Mouse (Mus musculus): Measurements from ENCODE around the gene Btf3.
A peak's percentile ranks its signal among the peaks of the same experiment; 100 is the strongest.

Gene Btf3

GRCm38 (mm10) chr13:98316480-98317245 is at the start of gene Btf3:
Btf3 (minus strand) TSS chr13:98317006.
- peak; percentile 87 for DNase-seq (ENCODE audit: extremely low spot score, low read depth, low spot score)

- no peak for DNase-seq (ENCODE audit: extremely low spot score, low read depth, low spot score)
Observed at GRCm38 (mm10) chr13:98365766-98366421, 49.1 kb upstream of the Btf3 start.

- DNase-seq (ENCODE audit: extremely low spot score, low read depth, low spot score): no peak
Observed at GRCm38 (mm10) chr13:98365081-98365480, 48.3 kb upstream of the Btf3 start.

DNA sequence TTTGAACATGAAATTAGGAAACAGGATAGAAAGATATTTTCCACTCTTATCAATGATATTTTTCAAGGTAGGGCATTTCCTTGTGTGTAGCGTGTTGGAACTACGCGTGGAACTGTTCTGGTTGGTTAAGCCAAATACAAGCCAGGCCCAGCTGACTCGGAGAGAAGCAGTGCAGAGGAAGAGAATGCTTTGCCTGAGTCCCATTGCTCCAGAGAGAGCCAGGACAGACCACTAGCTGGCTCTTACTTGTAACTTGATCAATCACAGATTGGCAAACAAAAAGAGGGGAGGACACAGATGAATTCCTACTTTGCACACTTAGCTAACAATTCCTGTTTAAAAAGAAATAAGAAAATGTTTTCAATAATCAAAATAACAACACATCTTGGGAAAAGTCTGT is 46.2 kb upstream of the Btf3 start:
- no peak for DNase-seq (ENCODE audit: extremely low spot score, low read depth, low spot score)

DNA sequence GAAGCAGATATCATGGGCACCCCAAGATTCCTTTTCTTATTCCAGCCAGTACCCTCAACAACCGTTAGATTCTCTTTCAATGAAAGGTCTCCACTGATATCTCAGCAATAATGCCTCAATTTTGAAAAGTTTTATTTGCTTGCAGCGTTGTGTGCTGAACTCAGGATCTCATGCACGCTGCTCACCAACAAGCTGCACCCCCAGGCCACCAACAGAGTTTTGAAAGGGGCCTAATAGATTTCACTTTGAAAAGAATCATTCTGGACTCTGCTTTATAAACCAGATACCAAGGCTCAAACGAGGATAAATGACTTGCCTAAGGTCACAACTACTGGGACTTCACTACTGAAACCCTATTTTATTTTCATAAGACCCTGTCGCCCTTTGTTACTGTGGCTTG is 44.4 kb upstream of the Btf3 start:
- no peak for DNase-seq (ENCODE audit: extremely low spot score, low read depth, low spot score)

DNA sequence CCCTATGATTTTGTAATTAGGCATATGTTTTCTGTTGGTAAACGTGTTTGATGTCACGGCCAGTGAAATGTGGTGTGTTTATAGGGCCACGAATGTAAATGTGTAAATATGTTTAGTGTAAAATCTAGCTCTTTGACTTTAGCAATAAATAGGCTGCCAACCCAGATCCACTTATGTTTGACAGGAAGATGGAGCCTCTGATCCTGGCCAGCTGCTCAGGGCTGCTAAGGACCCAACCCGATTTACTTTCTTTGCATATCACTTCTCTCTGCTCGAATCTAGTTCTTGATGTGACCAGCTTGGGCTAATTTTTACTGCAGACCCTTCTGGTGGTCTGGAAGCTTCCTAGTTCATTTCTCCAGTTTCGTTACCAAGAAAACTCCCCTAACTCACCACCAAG is 43.6 kb upstream of the Btf3 start:
- no peak for DNase-seq (ENCODE audit: extremely low spot score, low read depth, low spot score)

GRCm38 (mm10) chr13:98359337-98359736 is 42.5 kb upstream of the Btf3 start:
- DNase-seq (ENCODE audit: extremely low spot score, low read depth, low spot score): no peak

- no peak for DNase-seq (ENCODE audit: extremely low spot score, low read depth, low spot score)
Observed at GRCm38 (mm10) chr13:98358424-98359181, 41.8 kb upstream of the Btf3 start.

- DNase-seq (ENCODE audit: extremely low spot score, low read depth, low spot score): no peak
Observed at GRCm38 (mm10) chr13:98357433-98358423, 40.9 kb upstream of the Btf3 start.

DNA sequence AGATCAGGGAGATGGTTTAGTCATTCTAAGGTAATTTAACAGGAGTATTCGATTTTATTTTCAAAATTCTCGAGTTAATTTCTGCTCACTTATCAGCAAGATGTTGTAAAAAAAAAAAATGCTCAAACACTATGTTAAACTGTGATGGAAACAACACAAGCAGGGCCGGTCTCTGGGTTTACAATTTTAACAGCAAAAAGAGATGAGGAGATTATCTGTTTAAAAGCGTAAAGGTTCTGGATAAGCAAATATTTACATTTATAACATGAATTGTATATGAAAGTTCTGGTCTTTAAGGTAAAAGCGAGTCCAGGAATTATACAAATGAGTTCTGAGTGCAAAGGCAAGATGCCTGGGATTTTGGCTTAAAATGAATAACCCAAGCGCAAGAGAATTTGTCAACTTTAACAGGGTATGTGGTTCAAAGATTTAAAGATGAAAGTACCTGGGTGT is 40.2 kb upstream of the Btf3 start:
- no peak for DNase-seq (ENCODE audit: extremely low spot score, low read depth, low spot score)

DNA sequence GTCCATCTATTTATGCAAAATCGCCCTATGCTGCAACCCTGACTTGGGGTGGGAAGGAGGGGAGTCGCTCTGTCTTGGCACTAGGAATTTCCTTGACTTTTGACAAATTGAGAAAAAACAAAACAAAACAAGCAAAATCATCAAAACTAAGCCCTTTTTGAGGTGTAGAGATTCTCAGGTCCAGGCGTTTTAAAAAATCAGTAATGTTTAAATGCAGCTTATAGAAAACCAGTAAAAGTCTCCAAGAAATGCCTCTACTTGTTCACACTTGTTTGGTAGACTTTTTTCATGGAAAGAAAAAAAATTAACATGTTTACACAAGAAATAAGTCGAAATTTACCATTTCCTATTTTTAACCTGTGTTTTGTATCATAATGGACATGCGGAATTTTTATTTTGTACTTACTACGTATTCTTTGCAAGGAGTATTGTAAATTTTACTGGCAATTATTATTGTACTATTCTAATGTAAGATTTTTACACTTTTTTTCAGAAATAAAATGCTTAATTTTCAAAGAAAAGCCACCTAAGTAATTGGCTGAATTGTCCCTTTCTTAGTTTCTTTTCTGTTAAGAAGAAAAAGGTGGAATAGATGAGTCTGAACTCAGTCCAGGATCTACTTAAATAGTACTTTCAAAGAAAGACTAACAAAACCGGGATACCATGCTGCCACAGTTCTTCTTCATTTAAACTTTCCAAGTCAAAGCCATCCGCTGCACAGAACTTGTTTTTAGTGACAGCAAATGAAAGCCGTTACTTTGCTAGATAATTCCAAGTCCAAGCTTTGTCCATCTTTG is 39.6 kb upstream of the Btf3 start:
- no peak for DNase-seq (ENCODE audit: extremely low spot score, low read depth, low spot score)

- DNase-seq (ENCODE audit: extremely low spot score, low read depth, low spot score): no peak
Observed at GRCm38 (mm10) chr13:98355559-98356111, 38.8 kb upstream of the Btf3 start.

DNA sequence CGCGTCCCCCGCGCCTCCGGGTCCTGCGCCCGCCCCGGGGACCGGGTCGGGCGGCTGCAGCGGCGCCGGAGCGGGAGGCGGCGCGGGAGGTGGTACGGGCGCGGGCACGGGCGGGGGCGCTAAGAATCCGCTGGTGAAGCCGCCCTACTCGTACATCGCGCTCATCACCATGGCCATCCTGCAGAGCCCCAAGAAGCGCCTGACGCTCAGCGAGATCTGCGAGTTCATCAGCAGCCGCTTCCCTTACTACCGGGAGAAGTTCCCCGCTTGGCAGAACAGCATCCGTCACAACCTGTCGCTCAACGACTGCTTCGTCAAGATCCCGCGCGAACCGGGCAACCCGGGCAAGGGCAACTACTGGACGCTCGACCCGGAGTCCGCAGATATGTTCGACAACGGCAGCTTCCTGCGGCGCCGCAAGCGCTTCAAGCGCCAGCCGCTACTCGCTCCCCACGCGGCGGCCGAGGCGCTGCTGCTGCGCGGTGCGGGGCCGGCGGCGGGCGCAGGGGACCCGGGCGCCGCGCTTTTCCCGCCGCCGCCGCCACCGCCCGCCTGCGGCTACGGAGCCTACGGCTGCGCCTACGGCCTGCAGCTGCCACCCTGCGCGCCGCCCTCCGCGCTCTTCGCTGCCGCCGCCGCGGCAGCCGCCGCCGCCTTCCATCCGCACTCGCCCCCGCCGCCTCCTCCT is 38.2 kb upstream of the Btf3 start:
- DNase-seq (ENCODE audit: extremely low spot score, low read depth, low spot score): no peak

- DNase-seq (ENCODE audit: extremely low spot score, low read depth, low spot score): no peak
Observed at GRCm38 (mm10) chr13:98354090-98354801, 37.4 kb upstream of the Btf3 start, which contains the start of gene Foxd1. Foxd1 (plus strand) TSS chr13:98354242.

GRCm38 (mm10) chr13:98353709-98354089 is 36.9 kb upstream of the Btf3 start:
- no peak for DNase-seq (ENCODE audit: extremely low spot score, low read depth, low spot score)

GRCm38 (mm10) chr13:98352381-98352975 is 35.7 kb upstream of the Btf3 start:
- DNase-seq (ENCODE audit: extremely low spot score, low read depth, low spot score): no peak

DNA sequence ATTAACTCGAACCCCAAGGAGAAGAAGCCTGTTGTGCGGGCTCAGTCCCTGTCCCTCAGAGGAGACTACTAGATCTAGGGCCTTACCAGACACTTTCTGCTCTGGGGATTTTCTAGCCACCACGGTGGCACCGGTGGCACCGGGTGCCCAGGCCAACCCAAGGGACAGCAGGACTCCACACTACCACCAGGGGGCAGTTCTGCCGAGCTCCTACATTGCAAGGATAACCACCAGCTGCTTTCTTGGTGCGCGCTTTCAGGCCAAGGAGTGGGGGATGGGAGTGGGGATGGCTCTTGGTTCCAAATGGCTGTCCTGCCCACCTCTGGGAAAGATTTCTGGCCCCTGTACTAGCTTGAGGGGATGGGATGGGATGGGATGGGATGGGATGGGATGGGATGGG is 34.7 kb upstream of the Btf3 start:
- no peak for DNase-seq (ENCODE audit: extremely low spot score, low read depth, low spot score)

DNA sequence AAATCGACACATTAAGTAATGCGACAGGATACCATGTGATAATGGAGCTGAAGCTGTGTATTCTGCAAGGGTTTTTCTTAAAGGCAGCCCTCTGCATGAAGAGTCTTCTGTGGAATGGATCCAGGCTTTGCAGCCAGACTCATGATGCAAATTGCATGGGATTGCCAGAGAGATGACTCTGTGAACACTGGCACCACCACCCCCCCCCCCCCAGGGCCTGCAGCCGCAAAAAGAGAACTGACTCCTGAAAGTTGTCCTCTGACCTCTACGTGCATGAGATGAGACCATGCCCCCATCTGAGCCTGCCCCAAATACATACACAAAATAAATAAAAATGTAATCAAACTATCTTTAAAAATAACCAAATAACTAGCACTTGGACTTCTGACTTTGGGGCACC is 32.7 kb upstream of the Btf3 start:
- DNase-seq (ENCODE audit: extremely low spot score, low read depth, low spot score): no peak
